Mouse (Mus musculus) heart, postnatal 0 days (tissue): ENCODE measurements around the gene Dbp. TPM values are rescaled to one million over a fixed set of nuclear protein-coding genes. Genes with fewer than 3 reads are reported as not detected.

Source experiments
- ATAC-seq: fragments of 200-750 bp; cut with Nextera tagmentation; 2 replicates; pipeline ENCODE4 v1.8.0; 2017; ENCODE audit warnings: low read depth, moderate number of reproducible peaks, moderate library complexity; ENCODE audit not compliant: insufficient read depth
- DNase-seq: peaks from one replicate; pipeline ENCODE4 v3.0.0-alpha.2; 2016; ENCODE audit warnings: low spot score
- H3K27ac ChIP-seq: fragments of 300-500 bp; sonication (generic); 2 replicates; pipeline ENCODE4 v1.5.1; 2014; ENCODE audit warnings: low read depth, mild to moderate bottlenecking
- H3K27me3 ChIP-seq: fragments of 300-500 bp; sonication (generic); 2 replicates; pipeline ENCODE4 v1.6.1; 2014; ENCODE audit warnings: low read length, mixed read lengths; ENCODE audit not compliant: control insufficient read depth, insufficient read depth
- H3K36me3 ChIP-seq: fragments of 300-500 bp; sonication (generic); replicated peaks from 2 replicates; pipeline ENCODE4 v1.6.1; 2014; ENCODE audit warnings: low read length, mixed read lengths; ENCODE audit not compliant: control insufficient read depth, insufficient read depth
- H3K4me1 ChIP-seq: fragments of 300-500 bp; sonication (generic); 2 replicates; pipeline ENCODE4 v1.6.1; 2014; ENCODE audit warnings: antibody characterized with exemption; ENCODE audit not compliant: control insufficient read depth, insufficient read depth
- H3K4me2 ChIP-seq: fragments of 300-500 bp; sonication (generic); 2 replicates; pipeline ENCODE4 v1.6.1; 2014; ENCODE audit warnings: low read depth, mild to moderate bottlenecking, low read length, moderate library complexity
- H3K4me3 ChIP-seq: fragments of 300-500 bp; sonication (generic); 2 replicates; pipeline ENCODE4 v1.5.1; 2014; ENCODE audit warnings: low read depth, low read length
- H3K9ac ChIP-seq: fragments of 300-500 bp; sonication (generic); replicated peaks from 2 replicates; pipeline ENCODE4 v1.6.1; 2014; ENCODE audit warnings: low read depth, low read length, mixed read lengths
- H3K9me3 ChIP-seq: fragments of 300-500 bp; sonication (generic); replicated peaks from 2 replicates; pipeline ENCODE4 v1.6.1; 2016; ENCODE audit warnings: low read length; ENCODE audit not compliant: control insufficient read depth
- CTCF ChIP-seq: IDR thresholded peaks from 2 replicates; pipeline ENCODE4 v1.5.1; 2016; ENCODE audit warnings: antibody characterized with exemption, control low read depth, low read depth
- EP300 ChIP-seq: IDR thresholded peaks from 2 replicates; pipeline ENCODE4 v1.6.1; 2016; ENCODE audit warnings: antibody characterized with exemption, low read depth
- WGBS: fragments of 180-500 bp; shearing (Covaris S2); extraction: QIAGEN DNeasy Blood & Tissue Kit; methylation state at CpG from one replicate; pipeline ENCODE4 v1.1.7; 2014; 5-methylcytosine and 5-hydroxymethylcytosine counted together
- polyA plus RNA-seq: library from polyadenylated mRNA; unstranded; fragments of >200 nt; fragmentation: Nextera tagmentation; extraction: Ambion mirVana; gene quantifications from 2 replicates; pipeline ENCODE4 v1.2.1, GENCODE M21; 2015
- total RNA-seq: library from RNA; depleted of rRNA; stranded (reverse); fragments of >200 nt; gene quantifications from 2 replicates; pipeline ENCODE4 v1.2.3, GENCODE M21; 2014; ENCODE audit warnings: low replicate concordance

Dbp gene
- total and polyA plus RNA-seq, 2 experiments from 2014 or later: 21.9 to 29.3 TPM

DNA sequence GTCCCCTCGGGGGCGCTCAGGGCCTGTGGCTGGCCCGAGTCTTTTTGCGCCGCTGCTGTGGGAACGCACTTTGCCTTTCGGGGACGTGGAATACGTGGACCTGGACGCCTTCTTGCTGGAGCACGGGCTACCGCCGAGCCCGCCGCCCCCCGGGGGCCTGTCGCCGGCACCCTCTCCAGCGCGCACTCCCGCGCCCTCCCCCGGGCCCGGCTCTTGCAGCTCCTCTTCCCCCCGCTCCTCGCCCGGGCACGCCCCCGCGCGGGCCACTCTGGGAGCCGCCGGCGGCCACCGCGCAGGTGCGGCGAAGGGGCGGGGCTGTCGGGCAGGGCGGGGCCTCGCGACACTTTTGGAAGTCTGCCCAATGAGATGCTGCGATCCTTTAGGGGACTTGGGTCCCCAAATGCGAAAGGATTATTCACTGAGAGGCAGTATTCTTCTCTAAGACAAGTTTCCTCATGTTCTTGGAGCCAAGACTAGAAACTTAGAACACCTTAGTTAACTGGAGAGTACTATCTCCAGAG lies 1.9 kb downstream of the Dbp start:
- H3K9me3 ChIP-seq: no peaks in the 10 kb centered on the region
- peaks cover 24% of the 10 kb centered on the region for H3K36me3 ChIP-seq
- H3K4me3 ChIP-seq: peak overlapping the region; percentile 77
- TF ChIP-seq CTCF: no peak
- peaks cover 24% of the 10 kb centered on the region for H3K4me1 ChIP-seq
- DNase-seq (peak; percentile 86), ATAC-seq (peak; percentile 28)
- under 1% methylated on average over 39 of the region's 45 CpGs for WGBS
- no peaks in the 10 kb centered on the region for H3K27me3 ChIP-seq
- peak overlapping the region; percentile 98 for H3K27ac ChIP-seq
- H3K9ac ChIP-seq: peak overlapping the region; percentile 92
- H3K4me2 ChIP-seq: peak overlapping the region; percentile 96

DNA sequence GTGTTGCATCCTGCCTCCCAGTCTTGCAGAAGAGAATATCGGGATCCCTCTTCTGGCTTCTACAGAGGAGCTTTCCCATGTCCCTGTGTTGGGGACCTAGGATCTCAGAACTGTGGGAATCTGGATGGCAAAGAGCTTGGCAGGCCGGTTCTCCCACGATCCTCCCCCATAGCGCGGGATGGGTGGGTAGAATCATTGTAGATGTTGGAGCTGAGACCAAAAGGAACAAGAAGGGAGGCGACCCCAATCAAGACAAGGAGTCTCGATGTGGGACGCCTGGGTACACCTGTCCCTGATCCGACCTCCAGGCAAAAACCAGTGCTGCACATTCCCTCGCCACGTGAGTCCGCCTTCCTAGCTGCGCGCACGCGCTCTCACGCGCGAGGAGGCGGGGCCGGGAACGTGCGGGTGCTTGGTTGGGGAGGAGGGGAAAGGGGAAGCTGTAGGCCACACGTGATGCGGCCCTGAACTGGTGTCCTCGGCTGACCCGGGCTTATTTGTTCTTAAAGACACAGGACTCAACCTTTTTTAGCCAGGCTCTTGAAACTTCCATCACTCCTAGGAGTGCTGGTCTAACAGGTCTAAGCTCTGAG lies 2.6 kb downstream of the Dbp start:
- Histone ChIP-seq H3K9ac (peak overlapping the region; percentile 41), H3K27ac (peak overlapping the region; percentile 98), H3K27me3 (no peaks in the 10 kb centered on the region), H3K4me1 (peaks cover 24% of the 10 kb centered on the region), H3K4me3 (peak overlapping the region; percentile 77), H3K4me2 (peak overlapping the region; percentile 96), H3K9me3 (no peaks in the 10 kb centered on the region), H3K36me3 (peaks cover 31% of the 10 kb centered on the region)
- TF ChIP-seq CTCF: no peak
- peak; percentile 98 for TF ChIP-seq EP300
- ATAC-seq: peak; percentile 52
- peak; percentile 95 for DNase-seq
- WGBS: under 1% methylated on average over 27 of the region's 27 CpGs

DNA sequence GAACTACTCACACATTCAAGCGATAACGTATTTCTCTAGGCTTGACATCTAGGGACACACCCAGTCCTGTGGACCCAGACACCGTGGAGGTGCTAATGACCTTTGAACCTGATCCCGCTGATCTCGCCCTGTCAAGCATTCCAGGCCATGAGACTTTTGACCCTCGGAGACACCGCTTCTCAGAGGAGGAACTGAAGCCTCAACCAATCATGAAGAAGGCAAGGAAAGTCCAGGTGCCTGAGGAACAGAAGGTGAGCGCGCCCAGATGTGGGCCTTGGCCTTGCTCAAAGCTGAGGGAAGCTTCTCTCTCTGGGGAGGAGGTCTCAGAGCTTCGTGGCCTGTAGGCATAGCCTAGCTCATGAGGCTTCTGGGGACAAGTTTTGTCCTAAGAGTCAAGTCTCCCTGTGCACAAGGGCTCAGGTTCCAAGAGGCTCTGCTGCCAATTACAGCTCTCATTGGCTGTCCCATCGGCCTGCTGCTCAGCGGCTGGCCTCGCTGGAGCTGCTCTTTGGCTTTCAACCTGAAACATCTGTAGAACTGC lies 3.4 kb downstream of the Dbp start:
- WGBS: 43% methylated on average over 13 of the region's 13 CpGs
- Histone ChIP-seq H3K4me2 (peak overlapping the region; percentile 96), H3K9ac (peak overlapping the region; percentile 32), H3K27me3 (no peaks in the 10 kb centered on the region), H3K27ac (peak overlapping the region; percentile 98), H3K36me3 (peaks cover 39% of the 10 kb centered on the region), H3K9me3 (no peaks in the 10 kb centered on the region), H3K4me1 (peaks cover 22% of the 10 kb centered on the region), H3K4me3 (peak overlapping the region; percentile 77)
- DNase-seq (no peak), ATAC-seq (no peak)
- TF ChIP-seq EP300 (no peak), CTCF (no peak)

DNA sequence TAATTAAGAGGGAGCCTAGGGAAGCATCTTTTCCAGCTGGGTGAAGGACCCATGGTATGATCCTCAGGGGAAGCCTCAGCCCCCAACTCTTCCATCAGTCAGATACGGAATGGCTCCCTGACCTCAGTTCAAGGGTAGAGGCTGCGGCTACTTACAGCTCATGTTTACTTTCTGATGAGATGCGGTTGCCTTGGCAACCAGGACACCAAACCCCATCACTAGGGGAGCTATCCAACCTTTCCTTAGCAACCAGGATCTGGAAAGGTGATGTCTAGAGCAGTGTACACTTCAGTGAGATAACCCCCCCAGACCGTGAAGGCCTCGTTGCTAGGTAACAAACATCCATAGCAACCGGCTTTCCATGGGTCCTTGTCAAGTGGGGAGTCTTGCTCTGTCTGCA lies 4.1 kb downstream of the Dbp start:
- DNase-seq (no peak), ATAC-seq (no peak)
- no peak overlapping the region for H3K4me3 ChIP-seq
- 42% methylated on average over 6 of the region's 6 CpGs for WGBS
- H3K9ac ChIP-seq: no peak overlapping the region
- peaks cover 19% of the 10 kb centered on the region for H3K4me1 ChIP-seq
- no peaks in the 10 kb centered on the region for H3K9me3 ChIP-seq
- no peak overlapping the region for H3K4me2 ChIP-seq
- no peaks in the 10 kb centered on the region for H3K27me3 ChIP-seq
- H3K27ac ChIP-seq: no peak overlapping the region; the same call in 1 of the 2 replicates
- peaks cover 42% of the 10 kb centered on the region for H3K36me3 ChIP-seq
- TF ChIP-seq EP300 (no peak), CTCF (no peak)

DNA sequence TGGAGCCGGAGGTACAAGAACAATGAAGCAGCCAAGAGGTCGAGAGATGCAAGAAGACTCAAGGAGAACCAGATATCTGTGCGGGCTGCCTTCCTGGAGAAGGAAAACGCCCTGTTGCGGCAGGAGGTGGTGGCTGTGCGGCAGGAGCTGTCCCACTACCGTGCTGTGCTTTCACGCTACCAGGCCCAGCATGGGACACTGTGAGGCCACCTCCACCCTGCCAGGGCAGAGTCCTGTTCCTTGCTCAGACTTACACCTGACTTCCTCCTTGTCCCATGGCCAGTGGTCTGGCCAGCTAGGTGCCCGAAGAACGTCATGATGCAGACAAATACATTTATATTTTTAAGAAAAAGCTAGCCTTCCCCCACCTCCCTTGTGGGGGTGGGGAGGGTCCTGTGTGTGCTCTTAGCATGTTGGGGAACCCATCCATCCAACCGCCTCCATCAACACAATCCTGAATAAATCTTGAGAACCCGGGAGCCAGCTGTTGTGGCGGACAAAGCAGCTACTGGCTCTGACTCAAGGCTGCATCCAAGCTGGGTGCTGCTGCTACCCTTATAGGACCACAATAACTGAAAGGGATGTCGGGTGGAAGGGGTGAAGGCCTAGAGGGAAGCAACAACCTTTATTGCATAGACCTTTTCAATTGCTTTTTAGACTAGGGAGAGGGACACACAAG lies 4.9 kb downstream of the Dbp start:
- ATAC-seq (no peak), DNase-seq (no peak)
- H3K9ac ChIP-seq: no peak overlapping the region
- 60% methylated on average over 14 of the region's 14 CpGs for WGBS
- H3K4me2 ChIP-seq: no peak overlapping the region
- TF ChIP-seq CTCF (no peak), EP300 (no peak)
- peaks cover 42% of the 10 kb centered on the region for H3K36me3 ChIP-seq
- no peaks in the 10 kb centered on the region for H3K27me3 ChIP-seq
- H3K4me3 ChIP-seq: no peak overlapping the region
- H3K4me1 ChIP-seq: peaks cover 24% of the 10 kb centered on the region
- no peak overlapping the region for H3K27ac ChIP-seq
- H3K9me3 ChIP-seq: no peaks in the 10 kb centered on the region
